Mouse (Mus musculus) cerebellum, adult 9-11 months (tissue): ENCODE results near the gene Defb15.
"Not testable (repeated sequence)": the region's sequence is repeated elsewhere in the genome, so short reads cannot be mapped to it uniquely, and the experiment has no call there.

Experiments used
- DNase-seq: peaks from one replicate; pipeline ENCODE4 v3.0.0; 2022

Gene Defb15

GRCm38 (mm10) chr8:21932610-21933009 lies at the start of gene Defb15:
TSS of gene Defb15 (minus strand) at chr8:21932710.
- no peak for DNase-seq

GRCm38 (mm10) chr8:21981664-21982337 lies 49.3 kb upstream of the Defb15 start:
- DNase-seq, result peak; percentile 28

GRCm38 (mm10) chr8:21978193-21978592 lies 45.7 kb upstream of the Defb15 start:
- DNase-seq, result peak; percentile 33

- DNase-seq, result no peak
Observed at GRCm38 (mm10) chr8:21969475-21969874, 37.0 kb upstream of the Defb15 start, which contains the start of gene Ccdc70. TSS of gene Ccdc70 (plus strand) at chr8:21969775.

DNA sequence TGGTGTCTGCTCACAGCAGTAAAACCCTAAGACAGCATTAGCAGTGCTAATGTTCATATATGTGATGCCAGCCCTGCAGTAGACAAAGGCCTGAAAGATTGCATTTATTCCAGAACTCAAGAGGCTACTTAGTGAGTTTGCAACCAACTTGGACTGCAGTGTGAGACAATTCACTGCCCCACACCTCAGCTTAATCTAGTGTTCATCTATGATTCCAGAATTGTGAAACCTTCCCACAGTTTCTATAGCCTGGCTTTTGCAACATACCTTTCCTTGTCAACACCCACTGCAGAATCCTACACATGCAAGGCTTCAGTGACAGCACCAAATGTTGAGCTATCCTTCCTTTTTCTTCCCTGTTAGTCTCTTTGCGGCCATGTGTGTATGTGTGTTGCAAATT lies 34.1 kb upstream of the Defb15 start:
- DNase-seq, result no peak

GRCm38 (mm10) chr8:21958414-21958813 lies 25.9 kb upstream of the Defb15 start, which contains the start of gene Fam90a1a:
TSS of gene Fam90a1a (plus strand) at chr8:21958714.
- DNase-seq, result no peak

DNA sequence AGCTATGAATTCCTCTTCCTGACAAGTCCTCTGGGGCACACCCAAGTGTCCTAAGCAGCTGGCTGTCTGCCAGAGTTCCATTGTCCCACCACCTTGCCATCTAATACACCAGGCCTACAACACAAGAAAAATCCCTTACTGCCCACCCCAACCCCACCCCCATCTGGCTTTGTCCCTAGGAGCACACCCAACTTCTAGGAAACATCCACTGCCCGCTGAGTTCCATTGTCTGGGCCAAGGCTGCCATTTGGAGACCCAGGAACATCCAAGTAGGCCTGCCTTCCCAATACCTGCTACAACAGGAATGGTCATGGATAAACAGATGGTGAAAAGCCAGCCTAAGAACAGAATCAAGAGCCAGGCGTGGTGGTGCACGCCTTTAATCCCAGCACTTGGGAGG lies 23.8 kb upstream of the Defb15 start:
- DNase-seq, result no peak

- DNase-seq, result no peak
Observed at GRCm38 (mm10) chr8:21955321-21955720, 22.8 kb upstream of the Defb15 start.

DNA sequence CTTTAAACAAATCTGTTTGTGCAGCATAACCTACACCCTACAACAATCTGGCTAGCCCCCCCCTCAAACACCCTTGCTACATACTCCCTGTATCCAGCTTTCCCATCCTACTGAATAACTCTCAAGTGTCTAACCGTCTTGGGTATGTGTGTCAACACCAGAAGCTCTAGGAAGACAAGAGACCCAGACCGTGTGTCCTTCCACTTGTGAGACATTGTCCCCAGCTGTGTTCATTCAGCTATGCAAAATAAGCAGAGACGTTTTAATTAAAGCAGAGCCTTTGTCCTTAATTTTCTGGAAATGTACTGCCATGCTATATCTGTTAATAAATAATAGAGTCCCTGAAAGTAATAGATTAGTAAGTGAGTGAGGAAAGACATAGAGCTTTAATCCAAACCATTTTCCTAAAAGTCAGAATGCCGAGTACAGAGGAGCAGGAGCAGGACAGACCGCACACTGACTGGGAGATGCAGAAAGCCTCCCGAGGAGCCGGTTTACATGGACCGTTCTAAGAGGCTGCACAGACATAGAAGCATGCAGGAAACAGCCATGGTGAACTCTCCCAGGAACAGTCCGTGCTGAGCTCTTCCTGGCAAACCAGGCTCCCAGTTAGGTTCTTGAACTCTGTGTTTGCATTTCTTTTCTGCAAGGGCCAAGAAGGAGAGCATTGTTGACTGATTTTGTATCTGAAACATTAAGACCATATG lies 15.0 kb upstream of the Defb15 start:
- no peak for DNase-seq

GRCm38 (mm10) chr8:21946462-21946861 lies 14.0 kb upstream of the Defb15 start, which contains the start of gene Defb13:
TSS of gene Defb13 (plus strand) at chr8:21946762.
- DNase-seq, result no peak

DNA sequence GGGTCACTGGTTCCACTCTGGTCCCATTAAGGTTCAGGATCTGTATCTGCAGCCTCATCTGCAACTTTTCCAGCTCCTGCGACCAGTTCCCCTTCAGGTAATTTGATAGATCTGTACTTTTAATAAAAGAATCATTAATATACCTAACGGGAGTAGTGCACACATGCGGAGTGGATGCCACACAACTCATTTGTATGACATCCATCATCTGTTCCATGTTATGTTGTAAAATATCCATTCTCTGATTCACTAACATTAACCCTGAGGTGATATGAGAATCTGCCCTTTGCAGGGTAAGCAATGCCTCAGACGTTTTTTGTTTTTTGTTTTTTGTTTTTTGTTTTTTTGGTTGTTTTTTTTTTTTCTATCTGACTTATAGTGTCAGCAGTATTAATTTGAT lies 5.5 kb upstream of the Defb15 start, which contains the start of gene Defb35:
Defb35 (plus strand) TSS at position 301 of the 400 bp plus-strand sequence.
- DNase-seq, result not testable (repeated sequence)

DNA sequence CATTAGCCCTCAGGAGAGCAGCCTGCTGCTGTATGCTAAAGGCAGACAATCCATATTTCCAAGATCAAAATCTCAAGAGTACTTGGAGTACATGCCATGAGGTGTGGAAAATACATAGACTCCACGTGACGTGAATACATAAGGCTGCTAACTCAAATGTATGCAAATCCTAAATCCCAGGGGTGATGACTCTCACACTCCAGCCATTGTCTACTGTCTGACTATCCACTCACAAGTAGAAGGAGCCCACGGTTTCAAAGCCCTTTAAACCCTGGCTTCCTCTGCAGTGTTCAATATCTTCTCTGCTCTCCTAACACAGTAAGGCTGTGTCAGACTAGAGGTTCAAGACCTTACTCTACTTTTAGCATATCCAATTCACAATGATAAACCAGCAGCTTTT lies 1.8 kb downstream of the Defb15 start:
- DNase-seq, result not testable (repeated sequence)

DNA sequence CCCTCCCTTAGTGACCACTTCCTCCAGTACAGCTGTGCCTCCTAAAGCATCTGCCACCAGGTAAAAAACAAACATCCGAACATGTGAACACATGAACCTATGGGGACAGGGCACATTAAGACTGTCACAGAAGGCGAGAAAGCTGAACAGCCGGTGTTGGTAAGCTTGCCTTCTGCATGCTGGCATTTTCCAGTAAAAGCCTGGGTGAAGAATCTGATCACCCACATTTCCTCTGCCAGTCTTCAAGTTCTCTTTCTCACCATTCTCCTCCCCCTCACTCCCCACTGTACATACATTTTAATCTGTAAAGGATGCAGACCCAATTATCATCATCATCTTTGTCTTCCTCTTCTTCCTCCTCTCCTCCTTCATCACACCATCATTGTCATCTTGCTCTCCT lies 16.9 kb downstream of the Defb15 start:
- no peak for DNase-seq

DNA sequence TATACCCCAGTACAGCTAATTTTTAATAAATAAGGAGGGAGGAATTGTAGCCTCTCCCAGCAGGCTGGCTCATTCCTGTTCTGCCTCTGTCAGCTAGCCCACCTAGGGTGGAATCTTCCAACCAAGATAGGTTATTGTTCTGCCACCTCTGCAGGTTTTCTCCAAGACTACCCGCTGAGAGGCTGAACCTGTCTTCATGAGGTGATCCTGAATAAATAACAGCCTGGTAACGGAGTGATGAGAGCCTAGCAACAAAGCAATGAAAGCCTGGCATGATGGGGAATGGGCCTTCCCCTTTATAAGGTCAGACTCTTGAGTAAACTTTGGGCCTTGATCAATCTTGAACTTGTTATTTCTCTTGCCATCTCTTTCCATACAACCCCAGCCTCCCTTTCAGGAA lies 20.0 kb downstream of the Defb15 start:
- DNase-seq, result no peak

DNA sequence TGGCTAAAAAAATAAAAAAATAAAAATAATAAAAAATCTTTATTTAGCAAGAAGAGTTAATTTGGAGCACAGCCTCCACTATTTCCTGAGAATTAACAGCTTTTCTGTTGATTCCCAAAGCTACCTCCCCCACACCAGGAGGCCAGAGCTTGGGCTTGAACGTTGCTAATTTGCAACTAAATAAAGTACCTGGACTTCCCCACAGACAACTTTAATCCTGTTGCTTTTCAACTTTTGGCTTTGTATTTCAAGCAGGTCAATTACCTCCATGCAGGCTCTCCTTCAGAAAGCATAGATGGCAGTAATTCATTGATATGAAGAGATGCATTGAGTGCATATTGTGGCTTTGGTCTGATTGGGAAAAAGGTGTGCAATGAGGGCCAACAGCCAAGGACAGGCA lies 20.6 kb downstream of the Defb15 start:
- DNase-seq, result no peak

DNA sequence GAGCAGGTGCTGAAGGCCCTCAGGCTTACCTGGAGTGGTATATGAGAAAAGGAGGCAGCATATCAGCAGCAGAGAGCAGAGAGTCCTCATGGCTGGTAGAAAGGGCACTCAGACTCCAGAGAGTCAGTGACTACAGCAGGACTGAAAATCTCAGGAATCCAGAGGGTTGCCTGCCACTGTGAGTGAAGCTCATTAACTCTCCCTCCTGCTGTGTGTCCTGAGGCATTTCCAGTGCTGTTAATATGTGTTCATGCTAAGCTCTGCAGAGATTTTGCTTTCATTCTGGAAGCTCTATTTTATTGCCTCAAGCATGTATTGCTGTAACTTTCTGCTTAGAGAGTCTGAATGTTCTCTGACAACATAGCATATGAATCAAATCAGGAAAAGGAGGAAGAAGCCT lies 26.2 kb downstream of the Defb15 start, which contains the start of gene Defb11:
Defb11 (minus strand) TSS at position 123 of the 400 bp plus-strand sequence.
- DNase-seq, result not testable (repeated sequence)

DNA sequence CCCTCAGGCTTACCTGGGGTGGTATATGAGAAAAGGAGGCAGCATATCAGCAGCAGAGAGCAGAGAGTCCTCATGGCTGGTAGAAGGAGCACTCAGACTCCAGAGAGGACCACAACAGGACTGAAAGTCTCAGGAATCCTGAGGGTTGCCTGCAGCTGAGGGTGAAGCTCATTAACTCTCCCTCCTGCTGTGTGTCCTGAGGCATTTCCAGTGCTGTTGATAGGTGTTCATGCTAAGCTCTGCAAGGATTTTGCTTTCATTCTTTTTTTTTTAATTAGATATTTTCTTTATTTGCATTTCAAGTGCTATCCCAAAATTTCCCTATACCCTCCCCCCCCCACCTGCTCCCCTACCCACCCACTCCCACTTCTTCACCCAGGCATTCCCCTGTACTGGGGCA lies 47.2 kb downstream of the Defb15 start, which contains the start of gene Defb9:
Defb9 (minus strand) TSS at position 101 of the 400 bp plus-strand sequence.
- not testable (repeated sequence) for DNase-seq
